Mouse (Mus musculus): ENCODE measurements at regions not wholly inside any gene's neighbourhood (a gene's known extent, or its start where the extent isn't known, plus 50 kb on each side); places are given as distances from the start of the nearest gene placed in this dataset.
A peak's percentile ranks its signal among the peaks of the same experiment; 100 is the strongest.

- Histone ChIP-seq H3K4me1 (ENCODE audit: control insufficient read depth, insufficient read depth, low read length) (peaks cover 2% of the 10 kb centered on the region), H3K4me3 (ENCODE audit: control insufficient read depth, low read depth, low read length) (no peak overlapping the region), H3K36me3 (ENCODE audit: control insufficient read depth, insufficient read depth, low read length) (no peaks in the 10 kb centered on the region), H3K27ac (ENCODE audit: control insufficient read depth, insufficient read depth, low read depth, low read length) (no peak overlapping the region), H3K27me3 (ENCODE audit: control insufficient read depth, insufficient read depth, low read length) (no peaks in the 10 kb centered on the region)
- TF ChIP-seq CTCF (IDR thresholded peaks at IDR 0.05; ENCODE audit: control insufficient read depth, insufficient read depth, insufficient replicate concordance, low read depth, low read length) (no peak), POLR2A (IDR thresholded peaks at IDR 0.05; ENCODE audit: control insufficient read depth, low read depth, low read length) (no peak)
Observed at GRCm38 (mm10) chr14:48050460-48050760, 70.2 kb upstream of the Peli2 start.

DNA sequence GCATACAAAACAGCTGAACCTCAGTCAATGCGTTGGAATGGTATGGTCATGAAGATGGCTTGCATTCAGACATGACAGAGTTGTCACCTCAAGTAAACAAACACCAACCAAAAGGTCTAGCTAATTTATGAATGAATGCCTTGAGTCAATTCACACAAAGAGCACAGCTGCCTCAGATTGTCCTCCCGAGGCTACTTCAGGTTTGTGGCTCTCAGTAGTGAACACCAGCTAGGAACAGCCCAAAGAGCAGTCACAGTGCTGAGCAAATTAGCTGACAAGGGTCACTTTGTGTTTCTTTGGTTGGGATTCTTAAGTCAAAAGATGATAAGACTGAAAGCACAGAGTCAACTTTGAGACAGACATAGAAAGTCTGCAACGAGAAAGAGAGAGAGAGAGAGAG is 68.7 kb upstream of the Peli2 start:
- Histone ChIP-seq H3K4me3 (ENCODE audit: control insufficient read depth, low read depth, low read length) (no peak overlapping the region), H3K27me3 (ENCODE audit: control insufficient read depth, insufficient read depth, low read length) (no peaks in the 10 kb centered on the region), H3K36me3 (ENCODE audit: control insufficient read depth, insufficient read depth, low read length) (no peaks in the 10 kb centered on the region), H3K4me1 (ENCODE audit: control insufficient read depth, insufficient read depth, low read length) (peaks cover 2% of the 10 kb centered on the region), H3K27ac (ENCODE audit: control insufficient read depth, insufficient read depth, low read depth, low read length) (no peak overlapping the region)
- TF ChIP-seq POLR2A (IDR thresholded peaks at IDR 0.05; ENCODE audit: control insufficient read depth, low read depth, low read length) (no peak), CTCF (IDR thresholded peaks at IDR 0.05; ENCODE audit: control insufficient read depth, insufficient read depth, insufficient replicate concordance, low read depth, low read length) (no peak)

DNA sequence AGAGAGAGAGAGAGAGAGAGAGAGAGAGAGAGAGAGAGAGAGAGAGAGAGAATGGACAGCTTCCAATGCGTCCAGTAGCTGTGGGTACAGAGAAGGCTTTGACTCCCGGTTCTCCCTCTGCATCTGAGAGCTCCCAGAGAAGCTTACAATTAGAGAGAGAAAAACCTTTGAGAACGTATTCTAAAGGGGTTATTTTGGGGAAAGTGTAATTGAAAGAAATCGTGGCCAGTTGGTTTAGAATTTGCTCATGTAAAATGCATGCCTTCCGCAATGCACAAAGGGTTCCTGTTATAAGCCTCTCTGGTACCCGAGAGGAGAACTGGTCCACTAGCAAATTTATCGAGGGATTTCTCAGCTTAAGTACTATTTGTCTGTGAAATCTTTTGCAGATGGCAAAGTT is 68.2 kb upstream of the Peli2 start:
- peaks cover 2% of the 10 kb centered on the region for H3K4me1 ChIP-seq (ENCODE audit: control insufficient read depth, insufficient read depth, low read length)
- H3K36me3 ChIP-seq (ENCODE audit: control insufficient read depth, insufficient read depth, low read length) = no peaks in the 10 kb centered on the region
- no peak overlapping the region for H3K4me3 ChIP-seq (ENCODE audit: control insufficient read depth, low read depth, low read length)
- no peaks in the 10 kb centered on the region for H3K27me3 ChIP-seq (ENCODE audit: control insufficient read depth, insufficient read depth, low read length)
- TF ChIP-seq POLR2A (IDR thresholded peaks at IDR 0.05; ENCODE audit: control insufficient read depth, low read depth, low read length) (no peak), CTCF (IDR thresholded peaks at IDR 0.05; ENCODE audit: control insufficient read depth, insufficient read depth, insufficient replicate concordance, low read depth, low read length) (no peak)
- no peak overlapping the region for H3K27ac ChIP-seq (ENCODE audit: control insufficient read depth, insufficient read depth, low read depth, low read length)

DNA sequence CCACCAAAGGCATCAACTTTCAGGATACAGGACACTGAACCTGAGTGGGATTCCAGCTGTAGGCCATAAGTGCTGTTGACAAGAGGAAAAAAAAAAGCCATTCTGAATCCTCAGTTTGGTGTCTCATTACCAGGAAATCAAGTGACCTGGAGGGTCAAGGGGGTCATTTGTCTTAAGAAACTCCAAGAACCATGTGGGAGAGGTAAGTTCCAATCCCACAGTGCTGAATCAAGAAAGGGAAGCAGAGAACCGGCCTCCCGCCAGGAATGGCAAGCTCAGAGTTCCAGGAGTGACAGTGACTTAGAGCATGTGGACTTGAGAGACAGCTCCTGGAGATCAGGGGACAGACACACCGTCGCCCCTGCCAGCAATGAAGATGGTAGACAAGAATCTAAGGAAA is 67.5 kb upstream of the Peli2 start:
- no peak overlapping the region for H3K4me3 ChIP-seq (ENCODE audit: control insufficient read depth, low read depth, low read length)
- no peaks in the 10 kb centered on the region for H3K36me3 ChIP-seq (ENCODE audit: control insufficient read depth, insufficient read depth, low read length)
- H3K27me3 ChIP-seq (ENCODE audit: control insufficient read depth, insufficient read depth, low read length) = no peaks in the 10 kb centered on the region
- TF ChIP-seq CTCF (IDR thresholded peaks at IDR 0.05; ENCODE audit: control insufficient read depth, insufficient read depth, insufficient replicate concordance, low read depth, low read length) (no peak), POLR2A (IDR thresholded peaks at IDR 0.05; ENCODE audit: control insufficient read depth, low read depth, low read length) (no peak)
- H3K27ac ChIP-seq (ENCODE audit: control insufficient read depth, insufficient read depth, low read depth, low read length) = no peak overlapping the region
- peaks cover 2% of the 10 kb centered on the region for H3K4me1 ChIP-seq (ENCODE audit: control insufficient read depth, insufficient read depth, low read length)

DNA sequence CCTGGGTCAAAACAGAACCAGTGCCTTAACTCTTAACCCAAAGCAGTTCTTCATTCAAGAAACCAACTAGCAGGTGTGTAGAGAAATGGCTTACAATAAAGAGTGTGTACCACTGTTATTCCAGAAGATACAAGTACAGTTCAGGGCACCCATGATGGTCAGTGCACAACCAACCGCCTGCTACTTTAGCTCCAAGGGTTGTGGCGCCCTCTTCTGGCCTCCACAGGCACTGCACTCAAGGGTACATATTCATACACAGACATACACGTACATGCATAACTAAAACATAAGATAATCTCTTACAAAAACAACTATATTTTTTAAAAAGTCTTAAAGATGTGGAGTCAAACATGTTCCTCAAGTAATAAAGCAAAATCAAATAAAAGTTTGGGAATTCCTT is 65.9 kb upstream of the Peli2 start:
- H3K36me3 ChIP-seq (ENCODE audit: control insufficient read depth, insufficient read depth, low read length) = no peaks in the 10 kb centered on the region
- H3K4me1 ChIP-seq (ENCODE audit: control insufficient read depth, insufficient read depth, low read length) = peaks cover 2% of the 10 kb centered on the region
- no peak overlapping the region for H3K27ac ChIP-seq (ENCODE audit: control insufficient read depth, insufficient read depth, low read depth, low read length)
- peak; percentile 96; the same call in 1 of the 2 replicates for TF ChIP-seq CTCF (IDR thresholded peaks at IDR 0.05; ENCODE audit: control insufficient read depth, insufficient read depth, insufficient replicate concordance, low read depth, low read length)
- no peak for TF ChIP-seq POLR2A (IDR thresholded peaks at IDR 0.05; ENCODE audit: control insufficient read depth, low read depth, low read length)
- no peak overlapping the region for H3K4me3 ChIP-seq (ENCODE audit: control insufficient read depth, low read depth, low read length)
- no peaks in the 10 kb centered on the region for H3K27me3 ChIP-seq (ENCODE audit: control insufficient read depth, insufficient read depth, low read length)

- no peaks in the 10 kb centered on the region for H3K36me3 ChIP-seq (ENCODE audit: control insufficient read depth, insufficient read depth, low read length)
- no peak overlapping the region for H3K27ac ChIP-seq (ENCODE audit: control insufficient read depth, insufficient read depth, low read depth, low read length)
- H3K27me3 ChIP-seq (ENCODE audit: control insufficient read depth, insufficient read depth, low read length) = no peaks in the 10 kb centered on the region
- H3K4me1 ChIP-seq (ENCODE audit: control insufficient read depth, insufficient read depth, low read length) = peaks cover 2% of the 10 kb centered on the region
- H3K4me3 ChIP-seq (ENCODE audit: control insufficient read depth, low read depth, low read length) = no peak overlapping the region
- TF ChIP-seq POLR2A (IDR thresholded peaks at IDR 0.05; ENCODE audit: control insufficient read depth, low read depth, low read length) (no peak), CTCF (IDR thresholded peaks at IDR 0.05; ENCODE audit: control insufficient read depth, insufficient read depth, insufficient replicate concordance, low read depth, low read length) (no peak)
Observed at GRCm38 (mm10) chr14:48055861-48056260, 64.8 kb upstream of the Peli2 start.

- Histone ChIP-seq H3K27ac (ENCODE audit: control insufficient read depth, insufficient read depth, low read depth, low read length) (no peak overlapping the region), H3K4me3 (ENCODE audit: control insufficient read depth, low read depth, low read length) (no peak overlapping the region), H3K27me3 (ENCODE audit: control insufficient read depth, insufficient read depth, low read length) (no peaks in the 10 kb centered on the region), H3K36me3 (ENCODE audit: control insufficient read depth, insufficient read depth, low read length) (no peaks in the 10 kb centered on the region), H3K4me1 (ENCODE audit: control insufficient read depth, insufficient read depth, low read length) (peaks cover 2% of the 10 kb centered on the region)
- TF ChIP-seq CTCF (IDR thresholded peaks at IDR 0.05; ENCODE audit: control insufficient read depth, insufficient read depth, insufficient replicate concordance, low read depth, low read length) (no peak), POLR2A (IDR thresholded peaks at IDR 0.05; ENCODE audit: control insufficient read depth, low read depth, low read length) (no peak)
Observed at GRCm38 (mm10) chr14:48058234-48058868, 62.3 kb upstream of the Peli2 start.
